Mouse (Mus musculus) embryo, embryonic 10.5 days (tissue): ENCODE data around the gene Ager.

Experiments used
- DNase-seq: peaks from one replicate; pipeline ENCODE4 v3.0.0-alpha.2; 2015; ENCODE audit warnings: low spot score

The Ager gene

GRCm38 (mm10) chr17:34604511-34605237 is 7.0 kb downstream of the Ager start:
- DNase-seq = no peak

GRCm38 (mm10) chr17:34605609-34606008 is 7.9 kb downstream of the Ager start:
- peak; percentile 96 for DNase-seq

- DNase-seq = peak; percentile 38
Observed at GRCm38 (mm10) chr17:34606186-34607039, 8.8 kb downstream of the Ager start.

- DNase-seq = no peak
Observed at GRCm38 (mm10) chr17:34607997-34608396, 10.3 kb downstream of the Ager start.

DNA sequence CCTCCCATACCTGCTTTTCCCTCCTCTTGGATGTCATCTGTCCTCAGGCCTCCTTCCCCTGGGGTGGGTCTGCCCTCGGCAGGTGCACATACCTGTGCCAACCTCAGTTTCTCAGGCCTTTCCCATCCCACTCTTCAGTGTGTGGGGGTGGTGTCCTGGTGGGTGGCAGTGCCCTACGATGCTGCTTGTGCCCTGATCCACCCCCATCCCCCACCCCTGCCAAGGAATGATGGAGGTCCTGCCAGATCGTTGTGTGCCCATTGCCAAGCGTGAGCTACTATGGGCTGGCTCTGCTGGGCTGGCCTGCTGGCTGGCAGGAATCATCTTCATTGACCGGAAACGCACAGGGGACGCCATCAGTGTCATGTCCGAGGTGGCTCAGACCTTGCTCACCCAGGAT is 13.4 kb downstream of the Ager start:
- DNase-seq = no peak

DNA sequence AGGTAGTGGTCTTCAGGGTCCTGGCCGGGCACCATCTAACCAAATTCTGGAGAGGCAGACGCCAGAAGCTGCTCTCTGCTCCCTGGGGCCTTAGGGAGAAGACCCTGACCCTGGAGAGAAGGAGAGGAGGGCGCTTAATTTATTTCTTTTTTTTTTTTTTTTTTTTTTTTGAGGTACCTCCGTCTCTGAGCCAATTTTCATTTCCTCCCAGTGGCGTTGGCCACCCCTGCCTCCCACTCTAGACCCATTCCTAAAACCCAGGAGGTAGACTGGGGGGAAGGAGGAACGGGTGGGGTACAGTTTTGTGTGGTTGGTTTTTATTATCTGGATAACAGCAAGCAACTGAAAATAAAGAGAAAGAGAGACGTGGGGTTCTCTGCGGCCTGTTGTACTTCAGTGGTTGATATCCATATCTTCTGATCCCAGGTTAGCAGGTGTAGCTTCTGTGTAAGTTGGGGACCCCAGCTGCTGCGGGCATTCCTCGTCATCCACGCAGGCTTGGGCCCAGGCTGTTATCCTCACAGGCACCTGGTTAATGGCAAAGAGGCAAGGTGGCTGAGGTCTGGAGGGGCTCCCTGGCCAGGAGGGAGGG is 15.5 kb downstream of the Ager start:
- DNase-seq = no peak

DNA sequence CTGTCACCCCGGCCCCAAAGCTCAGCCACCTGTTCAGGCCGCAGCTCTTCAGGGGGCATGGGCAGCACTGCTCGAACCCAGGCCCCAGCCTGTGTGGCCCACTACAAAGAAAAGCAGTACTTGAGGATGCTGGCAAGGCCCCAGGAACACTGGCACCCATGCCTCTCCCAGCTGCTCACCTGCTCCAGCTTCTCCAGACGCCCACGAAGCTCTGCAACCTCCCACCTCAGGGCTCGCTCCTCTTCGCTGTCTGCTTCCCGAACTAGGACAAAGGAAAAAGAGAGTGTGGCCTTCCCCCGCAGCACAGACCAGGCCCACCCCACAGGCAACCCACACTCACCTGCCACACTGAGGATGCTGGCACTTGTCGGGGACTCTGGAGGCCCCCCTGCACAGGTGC is 16.2 kb downstream of the Ager start:
- no peak for DNase-seq

DNA sequence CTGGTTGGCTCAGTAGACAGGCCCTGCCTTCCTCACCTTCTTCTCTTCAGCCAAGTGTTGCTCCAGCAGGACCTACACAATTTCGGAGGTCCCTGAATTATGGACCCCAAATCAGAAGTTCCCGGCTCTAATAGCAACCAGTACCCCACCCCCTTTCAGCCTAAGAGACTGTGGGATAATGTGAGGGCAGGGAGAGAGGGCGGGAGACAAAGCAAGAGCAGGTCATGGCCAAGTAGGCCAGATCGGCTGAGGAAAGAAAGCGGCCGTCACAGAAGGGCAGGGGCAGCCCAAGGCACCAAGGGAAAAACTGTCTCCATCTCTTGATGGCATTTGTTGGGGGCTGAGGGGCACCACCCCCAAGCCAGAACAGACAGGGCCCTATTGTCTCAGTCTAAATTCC is 18.2 kb downstream of the Ager start, which contains the start of gene Egfl8:
TSS of gene Egfl8 (minus strand) at position 101 of the 400 bp plus-strand sequence.
- DNase-seq = no peak

DNA sequence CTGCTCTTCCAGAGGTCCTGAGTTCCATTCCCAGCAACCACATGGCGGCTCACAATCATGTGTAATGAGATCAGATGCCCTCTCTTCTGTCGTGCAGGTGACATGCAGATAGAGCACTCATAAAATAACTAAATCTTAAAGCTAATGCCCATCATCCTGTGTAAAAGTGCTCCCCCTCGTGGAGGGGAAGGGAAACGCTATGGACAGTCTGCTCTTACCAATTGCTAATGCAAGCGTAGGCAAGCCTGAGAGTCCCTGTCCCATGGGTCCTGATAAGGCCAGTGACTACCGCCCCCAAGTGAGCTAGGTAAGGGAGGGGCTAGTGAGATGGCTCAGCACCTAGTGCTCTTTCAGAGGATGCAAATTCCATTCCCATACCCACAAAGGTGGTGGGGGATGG is 21.3 kb downstream of the Ager start:
- DNase-seq = peak; percentile 82

- DNase-seq = no peak
Observed at GRCm38 (mm10) chr17:34621006-34621405, 23.3 kb downstream of the Ager start.

DNA sequence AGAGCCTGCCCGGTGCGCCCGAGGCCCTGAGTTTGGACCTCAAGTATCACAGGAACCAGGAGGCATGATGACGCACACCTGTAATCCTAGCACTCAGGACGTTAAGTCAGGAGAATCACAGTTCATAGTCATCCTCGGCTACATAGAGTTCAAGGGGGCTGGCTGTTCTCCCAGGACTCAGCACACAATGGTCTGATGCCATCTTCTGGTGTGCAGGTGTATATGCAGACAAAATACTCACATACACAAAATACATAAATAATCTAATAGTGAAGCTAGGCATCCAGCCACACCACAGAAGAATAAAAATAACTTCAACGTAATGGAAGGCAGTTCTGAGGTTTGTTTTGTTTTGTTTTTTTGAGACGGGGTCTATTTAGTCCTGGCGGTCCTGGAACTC is 25.5 kb downstream of the Ager start:
- DNase-seq = no peak

- no peak for DNase-seq
Observed at GRCm38 (mm10) chr17:34624981-34625380, 27.3 kb downstream of the Ager start.

DNA sequence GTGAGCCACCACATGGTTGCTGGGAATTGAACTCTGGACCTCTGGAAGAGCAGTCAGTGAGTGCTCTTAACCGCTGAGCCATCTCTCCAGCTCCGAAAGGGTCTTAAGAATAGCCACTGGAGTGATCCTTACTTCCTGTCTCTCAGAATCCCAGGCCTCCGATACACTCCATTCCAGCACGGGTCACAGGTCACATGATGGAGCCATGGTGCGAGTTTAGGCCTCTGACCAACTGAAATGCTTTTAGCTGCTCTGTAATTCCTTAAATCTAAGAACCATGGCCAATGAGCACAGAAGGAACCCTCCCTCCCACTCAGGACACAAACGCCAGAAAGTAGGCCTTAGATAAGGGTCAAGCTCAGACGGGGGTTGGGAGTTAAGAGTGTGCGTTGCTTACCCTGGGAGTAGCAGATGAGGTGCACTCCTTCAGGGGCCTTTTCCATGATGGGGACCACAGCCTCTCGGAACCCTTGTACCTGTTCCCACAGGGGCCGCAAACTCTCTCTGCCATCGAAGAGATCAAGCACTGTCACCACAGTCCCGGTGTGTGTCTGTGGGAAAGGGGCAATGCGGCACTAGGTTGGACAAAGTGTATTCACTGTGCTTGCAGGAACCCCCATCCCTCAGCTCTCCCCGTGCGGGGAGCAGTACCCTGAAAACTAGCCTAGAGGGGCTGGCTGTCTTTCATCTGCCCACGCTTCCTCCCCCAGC is 28.6 kb downstream of the Ager start:
- DNase-seq = no peak

DNA sequence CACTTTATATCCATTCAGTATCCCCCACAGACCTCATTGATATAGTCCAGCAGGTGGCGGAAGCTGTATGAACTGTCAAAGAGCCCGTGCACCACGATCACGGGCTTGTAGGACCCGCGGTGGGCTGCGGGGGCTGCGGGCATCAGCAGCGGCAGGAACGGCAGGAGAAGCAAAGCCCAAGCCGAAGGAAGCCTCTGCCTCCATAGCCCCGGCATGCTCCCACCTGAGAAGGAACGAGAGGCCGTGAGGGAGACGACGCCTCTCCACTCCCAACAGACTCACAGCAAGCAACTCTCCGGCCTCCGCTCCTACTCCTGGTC is 29.1 kb downstream of the Ager start:
- DNase-seq = peak; percentile 79

DNA sequence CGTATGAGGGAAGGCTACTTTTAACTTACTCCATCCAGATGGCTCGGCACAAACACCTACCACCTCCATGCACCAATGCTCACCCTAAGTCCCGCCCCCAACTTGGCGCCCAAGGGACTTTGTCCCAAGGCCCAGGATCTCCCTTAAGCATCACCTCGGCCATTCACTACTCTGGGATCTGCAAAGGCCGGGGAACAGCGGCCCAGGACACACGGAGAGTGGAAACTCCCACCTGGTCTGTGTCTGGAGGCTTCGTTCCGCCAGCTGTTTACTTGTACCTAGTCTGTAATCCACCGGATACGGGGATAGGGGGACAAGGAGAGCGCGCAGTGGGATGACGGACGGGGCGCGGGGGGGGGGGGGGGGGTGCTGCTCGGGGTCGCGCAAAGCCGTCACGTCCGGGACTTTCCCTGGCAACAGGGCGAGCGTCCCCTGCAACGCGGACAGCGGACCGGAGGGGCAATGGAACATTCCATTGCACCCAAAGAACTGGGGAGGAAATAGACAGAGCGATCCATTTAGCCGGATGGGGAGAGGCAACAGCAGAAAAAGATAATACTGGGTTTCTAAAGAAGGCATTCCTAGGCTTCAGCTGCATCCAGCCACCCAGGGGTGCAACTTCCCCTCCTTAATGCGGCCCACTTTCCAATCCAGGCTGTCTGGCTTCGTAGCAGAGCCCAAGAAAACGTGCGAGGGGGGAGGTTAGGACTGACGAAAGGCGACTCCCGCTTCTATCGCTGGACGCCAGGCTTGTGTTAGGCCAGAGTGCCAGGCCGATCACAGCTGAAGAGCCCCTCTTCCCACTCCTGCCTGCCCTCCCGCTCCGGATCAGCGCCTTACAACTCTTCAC is 29.7 kb downstream of the Ager start:
- peak; percentile 92 for DNase-seq

GRCm38 (mm10) chr17:34627943-34628643 is 30.4 kb downstream of the Ager start, which contains the start of gene Ppt2:
TSS of gene Ppt2 (minus strand) at chr17:34628510.
- DNase-seq = no peak

- no peak for DNase-seq
Observed at GRCm38 (mm10) chr17:34628644-34628967, 30.9 kb downstream of the Ager start.

DNA sequence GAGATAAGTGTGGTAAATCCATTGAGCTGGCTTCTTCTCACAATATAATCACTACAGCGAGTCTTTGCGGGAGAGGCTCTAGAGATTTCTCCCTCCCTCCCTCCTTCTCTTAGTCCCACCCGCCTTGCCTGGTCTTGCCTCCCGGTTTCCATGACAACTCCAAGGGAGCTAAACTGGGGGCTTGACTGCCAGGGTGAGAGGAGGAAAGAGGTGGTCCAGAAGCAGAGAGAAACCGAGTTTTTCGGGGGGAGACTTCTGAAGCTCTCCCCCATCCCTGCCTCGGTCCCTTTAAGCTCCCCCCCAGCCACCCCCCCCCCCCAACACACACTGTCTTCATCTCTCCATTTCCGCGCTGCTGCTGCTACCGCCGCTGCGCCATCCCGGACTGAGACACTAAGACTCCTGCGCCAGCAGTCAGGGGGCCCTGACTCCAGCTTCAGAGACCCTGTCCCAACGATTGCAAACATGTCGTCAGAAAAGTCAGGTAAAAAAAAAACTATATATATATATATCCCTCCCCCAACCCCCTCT is 31.6 kb downstream of the Ager start, which contains the start of gene Prrt1:
TSS of gene Prrt1 (plus strand) at position 313 of the 531 bp plus-strand sequence.
- peak; percentile 74 for DNase-seq

GRCm38 (mm10) chr17:34629796-34630603 is 32.3 kb downstream of the Ager start:
- DNase-seq = no peak
